In the genomic region with DNA sequence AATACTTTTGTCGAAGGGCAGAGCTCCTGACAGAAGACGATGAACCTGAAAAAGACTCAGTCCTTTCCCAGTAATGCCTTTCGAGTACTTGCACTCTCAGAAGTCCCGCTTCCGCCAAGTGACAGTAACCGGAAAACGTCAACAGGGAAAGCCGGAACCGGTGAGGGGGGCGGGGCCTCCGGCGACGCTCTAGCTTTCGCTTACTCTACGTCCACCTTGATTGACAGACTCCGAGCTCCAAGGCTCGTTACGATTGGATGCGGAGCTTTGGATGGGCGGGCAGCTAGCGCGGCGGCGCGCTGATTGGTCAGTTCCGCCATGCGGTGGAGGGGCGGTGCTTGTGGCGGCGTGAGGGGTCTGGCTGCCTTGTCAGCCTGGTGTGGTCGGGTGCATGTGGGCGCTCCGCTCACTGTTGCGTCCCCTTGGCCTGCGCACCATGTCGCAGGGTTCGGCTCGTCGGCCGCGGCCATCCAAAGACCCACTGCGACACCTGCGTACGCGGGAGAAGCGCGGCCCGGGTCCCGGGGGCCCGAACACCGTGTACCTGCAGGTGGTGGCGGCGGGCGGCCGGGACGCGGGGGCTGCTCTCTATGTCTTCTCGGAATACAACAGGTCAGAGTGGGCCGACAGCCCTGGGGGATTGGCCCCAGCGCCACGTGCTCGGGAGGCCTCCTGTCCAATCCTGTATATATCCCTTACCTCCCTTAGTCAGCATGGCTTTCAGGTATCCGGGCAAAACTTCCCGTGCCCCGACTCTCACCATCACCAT, we compare ENCODE assay signal across 8 mouse cellular contexts. TPM values are rescaled to one million over a fixed set of nuclear protein-coding genes. Genes with fewer than 3 reads are reported as not detected.
DNase-seq lines count a peak whose midpoint lies in the region; ATAC-seq lines count a peak whose summit lies in the region.

A gene (plus strand): TSS at position 319 of the 769 bp plus-strand sequence.

- intact Hi-C loops in gastrocnemius, postnatal 14 days (cut with DNase I; ENCODE audit: low total_unique reads) = no loop called here
- intact Hi-C loops in left cerebral cortex, postnatal 10 days (cut with DNase I) = no loop called here

- peak; percentile 100 for ATAC-seq in inflammation-experienced regulatory T-cells, adult 6 months
- ATAC-seq in megakaryocyte-erythroid progenitor cell, adult 5-6 weeks (replicated peaks; ENCODE audit: low FRiP score, low TSS enrichment, poor library complexity, severe bottlenecking) = peak; percentile 100

- DNase-seq in adrenal gland, adult (ENCODE audit: inconsistent age in 2 of 2, low spot score in 1 of 2) = peak; percentile 98 to 99
- peak; percentile 98 for DNase-seq in embryo, embryonic 10.5 days (ENCODE audit: low spot score)
- DNase-seq in gastrocnemius, postnatal 14 days = peak; percentile 95
- DNase-seq in left cerebral cortex, postnatal 10 days (ENCODE audit: extremely low spot score in 1 of 2, low spot score in 2 of 2) = peak; percentile 97 to 98
- DNase-seq in right cerebral cortex, postnatal 25 days = peak; percentile 98
- peak; percentile 96 for DNase-seq in urinary bladder, postnatal 4 days (ENCODE audit: low spot score in 2 of 2)

RNA-seq across cellular contexts. Expression of the gene that starts here (rescaled TPM):
- total RNA-seq in gastrocnemius, postnatal 14 days (2021) = 10 to 100 TPM; 19.4 to 21.2 TPM
- polyA plus RNA-seq in inflammation-experienced regulatory T-cells, adult 6 months (2017; shearing (Covaris generic)) = 10 to 100 TPM in 2 of 3 experiments, 1 to 10 TPM in 1; 7.7 to 13.9 (median 10.2) TPM
- 10 to 100 TPM; 24.7 to 26.3 TPM for total RNA-seq in left cerebral cortex, postnatal 10 days (2021)
- total RNA-seq in megakaryocyte-erythroid progenitor cell, adult 5-6 weeks (2014; fragmentation: Nextera tagmentation) = 40.9 and 46.6 TPM in 2 replicates
- total RNA-seq in megakaryocyte-erythroid progenitor cell, adult 5-6 weeks (2017) = 49.8 and 59.7 TPM in 2 replicates

Comparison
In these comparisons a context has a peak if more than half of its experiments do, and no peak if none do; other contexts are left out.
1. Peak in every context shown above with its lines: DNase-seq and ATAC-seq.